Mouse (Mus musculus) intestine, postnatal 0 days (tissue): ENCODE results near the gene Hacd2. TPM values are rescaled to one million over a fixed set of nuclear protein-coding genes. Genes with fewer than 3 reads are reported as not detected.

ENCODE experiments used
- ATAC-seq: fragments of 200-750 bp; cut with Nextera tagmentation; 2 replicates; pipeline ENCODE4 v1.8.0; 2017; ENCODE audit warnings: mild to moderate bottlenecking, moderate TSS enrichment, moderate library complexity
- H3K27ac ChIP-seq: fragments of 300-500 bp; sonication (generic); 2 replicates; pipeline ENCODE4 v1.5.1; 2014; ENCODE audit warnings: mild to moderate bottlenecking, low read depth, low read length, moderate library complexity
- H3K27me3 ChIP-seq: fragments of 300-500 bp; sonication (generic); replicated peaks from 2 replicates; pipeline ENCODE4 v1.6.1; 2014; ENCODE audit warnings: low read length, mixed read lengths; ENCODE audit not compliant: control insufficient read depth, insufficient read depth
- H3K36me3 ChIP-seq: fragments of 300-500 bp; sonication (generic); 2 replicates; pipeline ENCODE4 v1.6.1; 2014; ENCODE audit warnings: mild to moderate bottlenecking, moderate library complexity; ENCODE audit not compliant: control insufficient read depth, insufficient read depth
- H3K4me1 ChIP-seq: fragments of 300-500 bp; sonication (generic); replicated peaks from 2 replicates; pipeline ENCODE4 v1.6.1; 2014; ENCODE audit warnings: antibody characterized with exemption, low read length, mixed read lengths; ENCODE audit not compliant: control insufficient read depth, insufficient read depth
- H3K4me2 ChIP-seq: fragments of 300-500 bp; sonication (generic); replicated peaks from 2 replicates; pipeline ENCODE4 v1.6.1; 2014; ENCODE audit warnings: low read depth, mild to moderate bottlenecking, moderate library complexity
- H3K4me3 ChIP-seq: fragments of 300-500 bp; sonication (generic); 2 replicates; pipeline ENCODE4 v1.5.1; 2014; ENCODE audit warnings: low read depth, low read length
- H3K9ac ChIP-seq: fragments of 300-500 bp; sonication (generic); 2 replicates; pipeline ENCODE4 v1.6.1; 2014; ENCODE audit warnings: mild to moderate bottlenecking, low read depth, low read length
- H3K9me3 ChIP-seq: fragments of 300-500 bp; sonication (generic); 2 replicates; pipeline ENCODE4 v1.6.1; 2016; ENCODE audit warnings: mixed run types; ENCODE audit not compliant: control insufficient read depth
- CTCF ChIP-seq: sonication (generic); IDR thresholded peaks from 2 replicates; pipeline ENCODE4 v1.5.1; 2016; ENCODE audit warnings: low read depth, mild to moderate bottlenecking, control low read depth, antibody characterized with exemption, moderate library complexity
- WGBS: fragments of 180-500 bp; shearing (Covaris S2); extraction: QIAGEN DNeasy Blood & Tissue Kit; methylation state at CpG from one replicate; pipeline ENCODE4 v1.1.7; 2014; 5-methylcytosine and 5-hydroxymethylcytosine counted together
- polyA plus RNA-seq: library from polyadenylated mRNA; unstranded; fragments of >200 nt; fragmentation: Nextera tagmentation; extraction: Ambion mirVana; gene quantifications from 2 replicates; pipeline ENCODE4 v1.2.1, GENCODE M21; 2015

The Hacd2 gene
- polyA plus RNA-seq, 1 experiment from 2014 or later, result 80.2 TPM

GRCm38 (mm10) chr16:35127270-35127669 is 105.0 kb downstream of the Hacd2 start:
- Histone ChIP-seq H3K4me3 (no peak overlapping the region), H3K4me2 (no peak overlapping the region), H3K9ac (no peak overlapping the region), H3K27me3 (no peaks in the 10 kb centered on the region), H3K36me3 (no peaks in the 10 kb centered on the region), H3K27ac (no peak overlapping the region), H3K4me1 (no peaks in the 10 kb centered on the region), H3K9me3 (no peaks in the 10 kb centered on the region)
- 87% methylated on average over 5 of the region's 5 CpGs for WGBS
- TF ChIP-seq CTCF, result no peak
- no peak for ATAC-seq

GRCm38 (mm10) chr16:35130172-35130571 is 107.9 kb downstream of the Hacd2 start:
- ATAC-seq, result no peak
- H3K9ac ChIP-seq, result no peak overlapping the region
- no peaks in the 10 kb centered on the region for H3K36me3 ChIP-seq
- H3K4me2 ChIP-seq, result no peak overlapping the region
- WGBS, result 64% methylated on average over 3 of the region's 3 CpGs
- H3K27ac ChIP-seq, result no peak overlapping the region
- no peak for TF ChIP-seq CTCF
- no peak overlapping the region for H3K4me3 ChIP-seq
- H3K9me3 ChIP-seq, result no peaks in the 10 kb centered on the region
- H3K4me1 ChIP-seq, result 0 out of 2 replicates have a peak, but pooled peaks cover 2% of the 10 kb centered on the region
- H3K27me3 ChIP-seq, result no peaks in the 10 kb centered on the region

GRCm38 (mm10) chr16:35139416-35139815 is 117.2 kb downstream of the Hacd2 start:
- Histone ChIP-seq H3K4me3 (no peak overlapping the region), H3K27ac (no peak overlapping the region), H3K27me3 (no peaks in the 10 kb centered on the region), H3K4me1 (0 out of 2 replicates have a peak, but pooled peaks cover 3% of the 10 kb centered on the region), H3K36me3 (no peaks in the 10 kb centered on the region), H3K4me2 (no peak overlapping the region), H3K9ac (no peak overlapping the region), H3K9me3 (no peaks in the 10 kb centered on the region)
- TF ChIP-seq CTCF, result no peak
- ATAC-seq, result no peak
- 75% methylated on average over 6 of the region's 6 CpGs for WGBS

- Histone ChIP-seq H3K4me3 (no peak overlapping the region), H3K27me3 (no peaks in the 10 kb centered on the region), H3K9me3 (no peaks in the 10 kb centered on the region), H3K27ac (no peak overlapping the region), H3K36me3 (no peaks in the 10 kb centered on the region), H3K4me2 (no peak overlapping the region), H3K9ac (no peak overlapping the region), H3K4me1 (0 out of 2 replicates have a peak, but pooled peaks cover 3% of the 10 kb centered on the region)
- 23% methylated on average over 11 of the region's 11 CpGs for WGBS
- ATAC-seq, result no peak
- TF ChIP-seq CTCF, result no peak
Observed at GRCm38 (mm10) chr16:35139873-35140619, 117.8 kb downstream of the Hacd2 start.

GRCm38 (mm10) chr16:35140620-35140975 is 118.4 kb downstream of the Hacd2 start:
- Histone ChIP-seq H3K4me2 (no peak overlapping the region), H3K4me1 (no peaks in the 10 kb centered on the region), H3K27me3 (no peaks in the 10 kb centered on the region), H3K36me3 (no peaks in the 10 kb centered on the region), H3K9me3 (no peaks in the 10 kb centered on the region), H3K4me3 (no peak overlapping the region), H3K9ac (no peak overlapping the region), H3K27ac (no peak overlapping the region)
- no peak for TF ChIP-seq CTCF
- 43% methylated on average over 9 of the region's 9 CpGs for WGBS
- no peak for ATAC-seq

- Histone ChIP-seq H3K4me2 (no peak overlapping the region), H3K27me3 (no peaks in the 10 kb centered on the region), H3K9ac (no peak overlapping the region), H3K27ac (no peak overlapping the region), H3K36me3 (no peaks in the 10 kb centered on the region), H3K4me3 (no peak overlapping the region), H3K9me3 (no peaks in the 10 kb centered on the region), H3K4me1 (no peaks in the 10 kb centered on the region)
- ATAC-seq, result no peak
- WGBS, result 81% methylated on average over 8 of the region's 8 CpGs
- no peak for TF ChIP-seq CTCF
Observed at GRCm38 (mm10) chr16:35141839-35142238, 119.6 kb downstream of the Hacd2 start.
